Mouse (Mus musculus) kidney, embryonic 16.5 days (tissue): ENCODE data around the gene Cetn3. TPM values are rescaled to one million over a fixed set of nuclear protein-coding genes. Genes with fewer than 3 reads are reported as not detected.

Source experiments
- ATAC-seq: fragments of 200-750 bp; cut with Nextera tagmentation; 2 replicates; pipeline ENCODE4 v1.8.0; 2017; ENCODE audit warnings: moderate TSS enrichment; ENCODE audit not compliant: low FRiP score, low TSS enrichment
- H3K27ac ChIP-seq: fragments of 300-500 bp; sonication (generic); 2 replicates; pipeline ENCODE4 v1.5.1; 2014; ENCODE audit warnings: low read length
- H3K27me3 ChIP-seq: fragments of 300-500 bp; sonication (generic); 2 replicates; pipeline ENCODE4 v1.6.1; 2014; ENCODE audit warnings: low read length, control low read depth, mixed read lengths; ENCODE audit not compliant: insufficient read depth
- H3K36me3 ChIP-seq: fragments of 300-500 bp; sonication (generic); 2 replicates; pipeline ENCODE4 v1.6.1; 2014; ENCODE audit warnings: low read length, control low read depth, mixed read lengths; ENCODE audit not compliant: insufficient read depth
- H3K4me1 ChIP-seq: fragments of 300-500 bp; sonication (generic); 2 replicates; pipeline ENCODE4 v1.6.1; 2014; ENCODE audit warnings: low read length, control low read depth, mixed read lengths; ENCODE audit not compliant: insufficient read depth
- H3K4me2 ChIP-seq: fragments of 300-500 bp; sonication (generic); replicated peaks from 2 replicates; pipeline ENCODE4 v1.6.1; 2014; ENCODE audit warnings: low read depth, low read length
- H3K4me3 ChIP-seq: fragments of 300-500 bp; sonication (generic); 2 replicates; pipeline ENCODE4 v1.5.1; 2014; ENCODE audit warnings: mild to moderate bottlenecking, low read length
- H3K9ac ChIP-seq: fragments of 300-500 bp; sonication (generic); replicated peaks from 2 replicates; pipeline ENCODE4 v1.6.1; 2014; ENCODE audit warnings: low read length
- H3K9me3 ChIP-seq: fragments of 300-500 bp; sonication (generic); 2 replicates; pipeline ENCODE4 v1.6.1; 2016; ENCODE audit warnings: low read length, control low read depth
- WGBS: fragments of 180-500 bp; shearing (Covaris S2); extraction: QIAGEN DNeasy Blood & Tissue Kit; methylation state at CpG from one replicate; pipeline ENCODE4 v1.1.7; 2014; 5-methylcytosine and 5-hydroxymethylcytosine counted together
- polyA plus RNA-seq: library from polyadenylated mRNA; unstranded; fragments of >200 nt; fragmentation: Nextera tagmentation; extraction: Ambion mirVana; gene quantifications from 2 replicates; pipeline ENCODE4 v1.2.1, GENCODE M21; 2015

The Cetn3 gene
- polyA plus RNA-seq, 1 experiment from 2014 or later = 194 TPM

- Histone ChIP-seq H3K4me2 (no peak overlapping the region), H3K4me3 (no peak overlapping the region), H3K9me3 (peaks cover 8% of the 10 kb centered on the region), H3K9ac (no peak overlapping the region), H3K36me3 (no peaks in the 10 kb centered on the region), H3K4me1 (no peaks in the 10 kb centered on the region), H3K27ac (no peak overlapping the region), H3K27me3 (no peaks in the 10 kb centered on the region)
- 82% methylated on average over 5 of the region's 5 CpGs for WGBS
- ATAC-seq = no peak
These were observed 18.7 kb upstream of the Cetn3 start for GRCm38 (mm10) chr13:81764173-81764572.

- Histone ChIP-seq H3K9ac (no peak overlapping the region), H3K36me3 (no peaks in the 10 kb centered on the region), H3K4me3 (no peak overlapping the region), H3K27me3 (no peaks in the 10 kb centered on the region), H3K4me2 (no peak overlapping the region), H3K4me1 (no peaks in the 10 kb centered on the region), H3K27ac (no peak overlapping the region), H3K9me3 (peaks cover 8% of the 10 kb centered on the region)
- ATAC-seq = no peak
- WGBS = 82% methylated on average over 7 of the region's 7 CpGs
These were observed 15.7 kb upstream of the Cetn3 start for GRCm38 (mm10) chr13:81767038-81767659.

GRCm38 (mm10) chr13:81776217-81776616 lies 6.7 kb upstream of the Cetn3 start:
- no peaks in the 10 kb centered on the region for H3K9me3 ChIP-seq
- 86% methylated on average over 3 of the region's 3 CpGs for WGBS
- no peaks in the 10 kb centered on the region for H3K36me3 ChIP-seq
- no peak for ATAC-seq
- no peaks in the 10 kb centered on the region for H3K27me3 ChIP-seq
- no peak overlapping the region for H3K27ac ChIP-seq
- H3K4me2 ChIP-seq = no peak overlapping the region
- no peaks in the 10 kb centered on the region for H3K4me1 ChIP-seq
- H3K9ac ChIP-seq = no peak overlapping the region
- no peak overlapping the region for H3K4me3 ChIP-seq

- Histone ChIP-seq H3K4me3 (peak overlapping the region; percentile 87), H3K9me3 (no peaks in the 10 kb centered on the region), H3K27me3 (no peaks in the 10 kb centered on the region), H3K36me3 (peaks cover 5% of the 10 kb centered on the region; the same call in 1 of the 2 replicates), H3K4me2 (peak overlapping the region; percentile 81), H3K9ac (peak overlapping the region; percentile 92), H3K4me1 (peaks cover 25% of the 10 kb centered on the region), H3K27ac (peak overlapping the region; percentile 100)
- ATAC-seq = no peak
- 37% methylated on average over 9 of the region's 9 CpGs for WGBS
These were observed 402 bp upstream of the Cetn3 start for GRCm38 (mm10) chr13:81782475-81782874.

GRCm38 (mm10) chr13:81783405-81784342 lies 797 bp downstream of the Cetn3 start:
- peak; percentile 99 for ATAC-seq

GRCm38 (mm10) chr13:81785766-81786480 lies 3.0 kb downstream of the Cetn3 start:
- Histone ChIP-seq H3K27me3 (no peaks in the 10 kb centered on the region), H3K36me3 (peaks cover 16% of the 10 kb centered on the region; the same call in 1 of the 2 replicates), H3K9me3 (no peaks in the 10 kb centered on the region), H3K4me3 (no peak overlapping the region), H3K4me2 (no peak overlapping the region), H3K9ac (0 out of 2 replicates have a peak overlapping the region, but pooled peaks have one; percentile 26), H3K4me1 (peaks cover 25% of the 10 kb centered on the region), H3K27ac (no peak overlapping the region)
- no peak for ATAC-seq
- WGBS = 74% methylated on average over 11 of the region's 11 CpGs

More at GRCm38 (mm10) chr13:81783405-81784342, 797 bp downstream of the Cetn3 start:
- H3K9ac ChIP-seq = peak overlapping the region; percentile 92
- peaks cover 25% of the 10 kb centered on the region for H3K4me1 ChIP-seq
- H3K27ac ChIP-seq = peak overlapping the region; percentile 100
- H3K36me3 ChIP-seq = peaks cover 10% of the 10 kb centered on the region; the same call in 1 of the 2 replicates
- peak overlapping the region; percentile 81 for H3K4me2 ChIP-seq
- no peaks in the 10 kb centered on the region for H3K27me3 ChIP-seq
- H3K4me3 ChIP-seq = peak overlapping the region; percentile 87
- no peaks in the 10 kb centered on the region for H3K9me3 ChIP-seq
- under 1% methylated on average over 60 of the region's 62 CpGs for WGBS

GRCm38 (mm10) chr13:81790160-81790559 lies 7.3 kb downstream of the Cetn3 start:
- whole genome bisulfite sequencing = 95% methylated on average over 8 of the region's 8 CpGs
- Histone ChIP-seq H3K4me1 (peaks cover 9% of the 10 kb centered on the region), H3K27ac (no peak overlapping the region), H3K36me3 (peaks cover 26% of the 10 kb centered on the region; the same call in 1 of the 2 replicates), H3K9me3 (no peaks in the 10 kb centered on the region), H3K4me3 (no peak overlapping the region), H3K4me2 (no peak overlapping the region), H3K27me3 (no peaks in the 10 kb centered on the region), H3K9ac (no peak overlapping the region)
- no peak for ATAC-seq

- WGBS = 75% methylated on average over 8 of the region's 8 CpGs
- peaks cover 24% of the 10 kb centered on the region; the same call in 1 of the 2 replicates for H3K36me3 ChIP-seq
These were observed 9.0 kb downstream of the Cetn3 start for GRCm38 (mm10) chr13:81791861-81792260.

GRCm38 (mm10) chr13:81793850-81794249 lies 11.0 kb downstream of the Cetn3 start:
- Histone ChIP-seq H3K27ac (no peak overlapping the region), H3K36me3 (peaks cover 17% of the 10 kb centered on the region; the same call in 1 of the 2 replicates), H3K9me3 (no peaks in the 10 kb centered on the region), H3K4me1 (no peaks in the 10 kb centered on the region), H3K9ac (no peak overlapping the region), H3K4me3 (no peak overlapping the region), H3K27me3 (no peaks in the 10 kb centered on the region), H3K4me2 (no peak overlapping the region)
- ATAC-seq = no peak
- 47% methylated on average over 1 of the region's 1 CpGs for WGBS

More at GRCm38 (mm10) chr13:81791861-81792260, 9.0 kb downstream of the Cetn3 start:
- Histone ChIP-seq H3K9ac (no peak overlapping the region), H3K27me3 (no peaks in the 10 kb centered on the region), H3K4me1 (no peaks in the 10 kb centered on the region), H3K27ac (no peak overlapping the region), H3K4me2 (no peak overlapping the region), H3K4me3 (no peak overlapping the region), H3K9me3 (no peaks in the 10 kb centered on the region)
- ATAC-seq = no peak
